Mouse (Mus musculus) MEL (cell line): ENCODE measurements at regions not wholly inside any gene's neighbourhood (a gene's known extent, or its start where the extent isn't known, plus 50 kb on each side); places are given as distances from the start of the nearest gene placed in this dataset.

Experiments used
- DNase-seq: peaks from one replicate; pipeline ENCODE4 v3.0.0; 2011; ENCODE audit warnings: low read depth, low spot score
- H3K27ac ChIP-seq: 2 replicates; pipeline ENCODE4 v1.5.1; 2012; ENCODE audit warnings: low read depth, mild to moderate bottlenecking, control low read depth, low read length, moderate library complexity; ENCODE audit not compliant: control insufficient read depth
- H3K27me3 ChIP-seq, 2 experiments: fragments of 150-350 bp in 1 of 2; sonication (generic) in 1 of 2; 2 replicates each; pipeline ENCODE4 v1.6.1; 2012; ENCODE audit warnings: low read length in 2 of 2, mild to moderate bottlenecking in 2 of 2, improper control_type of control experiment in 1 of 2, moderate library complexity in 1 of 2; ENCODE audit not compliant: insufficient read depth in 2 of 2, control insufficient read depth in 1 of 2
- H3K36me3 ChIP-seq, 2 experiments: 2 replicates each; pipeline ENCODE4 v1.6.1; 2012 to 2014; ENCODE audit warnings: low read length in 2 of 2, improper control_type of control experiment in 1 of 2, inconsistent platforms in 1 of 2, mild to moderate bottlenecking in 1 of 2; ENCODE audit not compliant: insufficient read depth in 2 of 2, control insufficient read depth in 1 of 2
- H3K4me1 ChIP-seq, 2 experiments: fragments of 150-350 bp in 1 of 2; sonication (generic) in 1 of 2; 2 replicates each; pipeline ENCODE4 v1.6.1; 2012; ENCODE audit warnings: low read length in 2 of 2, improper control_type of control experiment in 1 of 2, mild to moderate bottlenecking in 1 of 2; ENCODE audit not compliant: insufficient read depth in 2 of 2, control insufficient read depth in 1 of 2
- H3K4me3 ChIP-seq, 2 experiments: fragments of 150-350 bp in 1 of 2; sonication (generic) in 1 of 2; 2 replicates each; pipeline ENCODE4 v1.5.1; 2012; ENCODE audit warnings: low read depth in 2 of 2, low read length in 2 of 2, mild to moderate bottlenecking in 2 of 2, moderate library complexity in 2 of 2, control low read depth in 1 of 2, improper control_type of control experiment in 1 of 2; ENCODE audit not compliant: control insufficient read depth in 1 of 2, insufficient read depth in 1 of 2
- H3K79me2 ChIP-seq: 2 replicates; pipeline ENCODE4 v1.6.1; 2012; ENCODE audit warnings: mild to moderate bottlenecking, low read length, moderate library complexity; ENCODE audit not compliant: control insufficient read depth, poor library complexity, insufficient read depth
- H3K9ac ChIP-seq: 2 replicates; pipeline ENCODE4 v1.6.1; 2012; ENCODE audit warnings: low read depth, mild to moderate bottlenecking, control low read depth, low read length, moderate library complexity; ENCODE audit not compliant: control insufficient read depth, poor library complexity, severe bottlenecking
- H3K9me3 ChIP-seq: fragments of 150-350 bp; sonication (generic); replicated peaks from 2 replicates; pipeline ENCODE4 v1.6.1; 2012; ENCODE audit warnings: mild to moderate bottlenecking, low read length, improper control_type of control experiment, moderate library complexity; ENCODE audit not compliant: insufficient read depth
- BHLHE40 ChIP-seq: IDR thresholded peaks from 2 replicates; pipeline ENCODE4 v1.6.1; 2012; ENCODE audit warnings: low read depth, mild to moderate bottlenecking, inconsistent platforms, low read length, improper control_type of control experiment, borderline replicate concordance
- CHD2 ChIP-seq: IDR thresholded peaks from 2 replicates; pipeline ENCODE4 v1.6.1; 2011; ENCODE audit warnings: low read length, improper control_type of control experiment
- CTCF ChIP-seq, 3 experiments: IDR thresholded peaks in 2 of 3; conservative IDR thresholded peaks in 1 of 3; 2 replicates each; pipeline ENCODE4 v1.5.1; 2011 to 2012; ENCODE audit warnings: low read length in 3 of 3, low read depth in 2 of 3, mild to moderate bottlenecking in 2 of 3, improper control_type of control experiment in 1 of 3, inconsistent platforms in 1 of 3, mixed read lengths in 1 of 3, moderate library complexity in 1 of 3; ENCODE audit not compliant: control insufficient read depth in 1 of 3, insufficient read depth in 1 of 3, poor library complexity in 1 of 3, severe bottlenecking in 1 of 3
- E2F4 ChIP-seq: IDR thresholded peaks from 2 replicates; pipeline ENCODE4 v1.6.1; 2011; ENCODE audit warnings: low read depth, low read length, improper control_type of control experiment, borderline replicate concordance
- GABPA ChIP-seq: IDR thresholded peaks from 2 replicates; pipeline ENCODE4 v1.6.1; 2012; ENCODE audit warnings: low read depth, mild to moderate bottlenecking, inconsistent platforms, low read length, improper control_type of control experiment, moderate library complexity
- GATA1 ChIP-seq: IDR thresholded peaks from 2 replicates; pipeline ENCODE4 v1.6.1; 2011; ENCODE audit warnings: low read depth, low read length, improper control_type of control experiment
- HCFC1 ChIP-seq: IDR thresholded peaks from 2 replicates; pipeline ENCODE4 v1.6.1; 2012; ENCODE audit warnings: low read depth, mild to moderate bottlenecking, inconsistent platforms, low read length, improper control_type of control experiment, moderate library complexity
- KAT2A ChIP-seq: conservative IDR thresholded peaks from 2 replicates; pipeline ENCODE4 v1.6.1; 2012; ENCODE audit warnings: low read depth, low read length, improper control_type of control experiment, inconsistent platforms
- MAFK ChIP-seq: IDR thresholded peaks from 2 replicates; pipeline ENCODE4 v1.6.1; 2011; ENCODE audit warnings: low read depth, mild to moderate bottlenecking, low read length, improper control_type of control experiment, borderline replicate concordance
- MAZ ChIP-seq: IDR thresholded peaks from 2 replicates; pipeline ENCODE4 v1.6.1; 2012; ENCODE audit warnings: low read depth, mild to moderate bottlenecking, inconsistent platforms, low read length, improper control_type of control experiment
- MXI1 ChIP-seq: IDR thresholded peaks from 2 replicates; pipeline ENCODE4 v1.6.1; 2011; ENCODE audit warnings: mild to moderate bottlenecking, low read depth, low read length, improper control_type of control experiment
- MYC ChIP-seq: IDR thresholded peaks from 2 replicates; pipeline ENCODE4 v1.6.1; 2011; ENCODE audit warnings: low read depth, mild to moderate bottlenecking, low read length, improper control_type of control experiment, moderate library complexity
- NELFE ChIP-seq: IDR thresholded peaks from 2 replicates; pipeline ENCODE4 v1.6.1; 2011; ENCODE audit warnings: low read depth, low read length, improper control_type of control experiment
- POLR2A ChIP-seq, 2 experiments: IDR thresholded peaks; 2 replicates each; pipeline ENCODE4 v1.6.1; 2011 to 2012; ENCODE audit warnings: low read length in 2 of 2, mild to moderate bottlenecking in 2 of 2, control low read depth in 1 of 2, improper control_type of control experiment in 1 of 2, low read depth in 1 of 2, moderate library complexity in 1 of 2; ENCODE audit not compliant: control insufficient read depth in 1 of 2, insufficient read depth in 1 of 2, poor library complexity in 1 of 2
- POLR2AphosphoS2 ChIP-seq: IDR thresholded peaks from 2 replicates; pipeline ENCODE4 v1.6.1; 2011; ENCODE audit warnings: low read length, improper control_type of control experiment
- RAD21 ChIP-seq: IDR thresholded peaks from 2 replicates; pipeline ENCODE4 v1.6.1; 2011; ENCODE audit warnings: mild to moderate bottlenecking, low read depth, low read length, improper control_type of control experiment
- RCOR1 ChIP-seq: IDR thresholded peaks from 2 replicates; pipeline ENCODE4 v1.6.1; 2012; ENCODE audit warnings: low read depth, mild to moderate bottlenecking, inconsistent platforms, low read length, improper control_type of control experiment
- SIN3A ChIP-seq: IDR thresholded peaks from 2 replicates; pipeline ENCODE4 v1.6.1; 2012; ENCODE audit warnings: low read length, improper control_type of control experiment, inconsistent platforms
- TBP ChIP-seq: IDR thresholded peaks from 2 replicates; pipeline ENCODE4 v1.8.0; 2011; ENCODE audit warnings: low read depth, low read length, improper control_type of control experiment
- USF1 ChIP-seq: IDR thresholded peaks from 2 replicates; pipeline ENCODE4 v1.6.1; 2014; ENCODE audit warnings: low read depth, mild to moderate bottlenecking, inconsistent platforms, low read length, improper control_type of control experiment, moderate library complexity
- USF2 ChIP-seq, 2 experiments: IDR thresholded peaks; 2 replicates each; pipeline ENCODE4 v1.6.1; 2011 to 2012; ENCODE audit warnings: improper control_type of control experiment in 2 of 2, low read length in 2 of 2, borderline replicate concordance in 1 of 2, inconsistent platforms in 1 of 2, low read depth in 1 of 2, mild to moderate bottlenecking in 1 of 2; ENCODE audit not compliant: insufficient read depth in 1 of 2
- ZC3H11A ChIP-seq: IDR thresholded peaks from 2 replicates; pipeline ENCODE4 v1.6.1; 2012; ENCODE audit warnings: low read depth, mild to moderate bottlenecking, inconsistent platforms, low read length, improper control_type of control experiment
- ZKSCAN1 ChIP-seq: IDR thresholded peaks from 2 replicates; pipeline ENCODE4 v1.6.1; 2012; ENCODE audit warnings: low read depth, mild to moderate bottlenecking, inconsistent platforms, low read length, improper control_type of control experiment, moderate library complexity
- ZNF384 ChIP-seq: IDR thresholded peaks from 2 replicates; pipeline ENCODE4 v1.6.1; 2012; ENCODE audit warnings: low read depth, mild to moderate bottlenecking, inconsistent platforms, low read length, improper control_type of control experiment

DNA sequence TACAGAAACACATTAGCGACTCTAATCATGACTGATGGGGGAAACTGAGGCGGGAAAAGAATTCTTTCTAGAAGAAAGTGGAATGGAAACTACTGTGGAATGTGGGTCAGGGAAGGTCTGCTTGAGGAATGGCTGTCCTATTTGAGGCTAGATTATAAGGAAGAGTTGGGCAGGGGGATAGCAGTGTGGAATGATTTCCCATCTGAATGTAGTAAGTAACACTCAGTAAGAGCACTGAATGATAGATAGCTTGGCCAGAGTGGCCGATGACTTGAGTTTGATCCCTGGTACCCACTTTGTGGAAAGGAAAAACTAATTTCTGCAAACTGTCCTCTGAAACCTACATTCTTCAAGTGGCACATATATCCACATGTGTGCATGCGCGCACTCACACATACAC is 120.5 kb upstream of the Mmadhc start:
- Histone ChIP-seq H3K9ac (no peak overlapping the region), H3K79me2 (no peaks in the 10 kb centered on the region), H3K4me1 (no peaks in the 10 kb centered on the region), H3K36me3 (no peaks in the 10 kb centered on the region), H3K4me3 (no peak overlapping the region), H3K9me3 (no peaks in the 10 kb centered on the region), H3K27me3 (no peaks in the 10 kb centered on the region), H3K27ac (no peak overlapping the region)
- no peak for DNase-seq
- no peak for TF ChIP-seq RCOR1
- TF ChIP-seq HCFC1: no peak
- TF ChIP-seq GATA1: no peak
- TF ChIP-seq USF2 (IDR thresholded peaks at IDR 0.05; ENCODE audit: borderline replicate concordance in 1 of 2, insufficient read depth in 1 of 2, low read depth in 1 of 2, low read length in 2 of 2): no peak
- TF ChIP-seq BHLHE40: no peak
- TF ChIP-seq CTCF (IDR thresholded peaks at IDR 0.05 in 2 of 3, conservative IDR thresholded peaks at IDR 0.05 in 1 of 3; ENCODE audit: control insufficient read depth in 1 of 3, insufficient read depth in 1 of 3, low read depth in 2 of 3, low read length in 3 of 3, poor library complexity in 1 of 3, severe bottlenecking in 1 of 3): no peak
- no peak for TF ChIP-seq E2F4
- TF ChIP-seq SIN3A: no peak
- no peak for TF ChIP-seq MAZ
- no peak for TF ChIP-seq ZC3H11A
- no peak for TF ChIP-seq POLR2A (IDR thresholded peaks at IDR 0.05; ENCODE audit: control insufficient read depth in 1 of 2, insufficient read depth in 1 of 2, low read depth in 1 of 2, low read length in 2 of 2, poor library complexity in 1 of 2)

DNA sequence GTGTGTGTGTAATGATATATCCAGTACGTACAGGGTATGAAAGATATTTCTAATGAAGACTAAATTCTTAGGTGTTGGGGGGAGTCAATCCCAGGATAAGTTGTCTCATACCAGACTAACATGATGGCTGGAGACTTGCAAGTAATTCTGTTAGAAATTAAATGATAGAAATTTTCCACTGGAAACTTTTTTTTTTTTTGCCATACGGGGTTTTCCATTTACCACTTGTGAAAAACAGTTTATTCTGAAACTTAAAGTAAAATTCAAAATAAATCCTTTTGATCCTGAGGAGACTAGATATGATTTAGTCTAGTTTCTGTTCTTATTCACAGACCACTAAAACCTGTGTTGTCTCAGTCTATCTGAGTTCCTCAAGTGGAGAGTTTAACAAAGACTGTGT is 119.5 kb upstream of the Mmadhc start:
- H3K4me1 ChIP-seq: no peaks in the 10 kb centered on the region
- no peaks in the 10 kb centered on the region for H3K27me3 ChIP-seq
- no peak for TF ChIP-seq MAFK
- no peak for TF ChIP-seq POLR2A (IDR thresholded peaks at IDR 0.05; ENCODE audit: control insufficient read depth in 1 of 2, insufficient read depth in 1 of 2, low read depth in 1 of 2, low read length in 2 of 2, poor library complexity in 1 of 2)
- TF ChIP-seq GABPA: no peak
- no peak for TF ChIP-seq E2F4
- TF ChIP-seq KAT2A: no peak
- H3K9me3 ChIP-seq: no peaks in the 10 kb centered on the region
- no peak overlapping the region for H3K9ac ChIP-seq
- H3K4me3 ChIP-seq: no peak overlapping the region
- no peak for DNase-seq
- no peaks in the 10 kb centered on the region for H3K36me3 ChIP-seq
- H3K79me2 ChIP-seq: no peaks in the 10 kb centered on the region
- no peak overlapping the region for H3K27ac ChIP-seq

DNA sequence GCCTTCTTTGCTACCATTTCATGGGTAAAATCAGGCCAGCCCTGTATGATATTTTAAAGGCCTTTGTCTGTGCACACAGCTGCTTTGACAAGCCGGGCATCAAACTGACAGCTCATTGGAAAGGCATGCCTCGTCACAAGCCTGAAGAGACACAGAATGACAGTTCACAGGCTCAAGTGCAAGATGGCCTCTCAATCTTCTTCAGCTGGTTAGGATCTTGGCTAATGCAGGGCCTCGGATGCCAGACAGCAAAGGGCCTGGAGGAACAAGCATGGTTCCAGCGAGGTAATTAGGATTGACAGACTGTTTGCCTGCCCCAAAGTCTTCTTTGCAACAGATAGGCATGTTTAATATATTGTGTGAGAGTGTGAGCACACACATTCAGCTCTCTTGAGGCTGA is 109.3 kb upstream of the Mmadhc start:
- no peak for TF ChIP-seq GABPA
- no peak for TF ChIP-seq NELFE
- TF ChIP-seq USF1: no peak
- TF ChIP-seq CHD2: no peak
- no peak for TF ChIP-seq ZKSCAN1
- TF ChIP-seq RAD21: no peak
- no peak for TF ChIP-seq POLR2AphosphoS2
- no peak for TF ChIP-seq MXI1
- TF ChIP-seq ZNF384: no peak
- TF ChIP-seq TBP: no peak
- no peak for TF ChIP-seq MYC
- Histone ChIP-seq H3K27ac (no peak overlapping the region), H3K4me1 (no peaks in the 10 kb centered on the region), H3K9me3 (no peaks in the 10 kb centered on the region), H3K9ac (no peak overlapping the region), H3K79me2 (no peaks in the 10 kb centered on the region), H3K4me3 (no peak overlapping the region), H3K36me3 (no peaks in the 10 kb centered on the region), H3K27me3 (no peaks in the 10 kb centered on the region)
- no peak for DNase-seq
